Mouse (Mus musculus) liver, postnatal 0 days (tissue): ENCODE measurements at regions not wholly inside any gene's neighbourhood (a gene's known extent, or its start where the extent isn't known, plus 50 kb on each side); places are given as distances from the start of the nearest gene placed in this dataset.

Experiments used
- ATAC-seq: fragments of 200-750 bp; cut with Nextera tagmentation; 2 replicates; pipeline ENCODE4 v1.8.0; 2017; ENCODE audit warnings: mild to moderate bottlenecking, moderate library complexity
- DNase-seq: peaks from one replicate; pipeline ENCODE4 v3.0.0-alpha.2; 2016
- H3K27ac ChIP-seq: fragments of 300-500 bp; sonication (generic); 2 replicates; pipeline ENCODE4 v1.5.1; 2014; ENCODE audit warnings: antibody characterized with exemption, moderate library complexity, mild to moderate bottlenecking, low read depth
- H3K27me3 ChIP-seq: fragments of 300-500 bp; sonication (generic); 2 replicates; pipeline ENCODE4 v1.6.1; 2014; ENCODE audit warnings: low read length, control low read depth, mixed read lengths; ENCODE audit not compliant: insufficient read depth
- H3K36me3 ChIP-seq: fragments of 300-500 bp; sonication (generic); replicated peaks from 2 replicates; pipeline ENCODE4 v1.6.1; 2014; ENCODE audit warnings: mild to moderate bottlenecking, control low read depth, low read length, moderate library complexity, mixed read lengths; ENCODE audit not compliant: insufficient read depth
- H3K4me1 ChIP-seq: fragments of 300-500 bp; sonication (generic); 2 replicates; pipeline ENCODE4 v1.6.1; 2014; ENCODE audit warnings: antibody characterized with exemption, mild to moderate bottlenecking, control low read depth; ENCODE audit not compliant: insufficient read depth
- H3K4me2 ChIP-seq: fragments of 300-500 bp; sonication (generic); 2 replicates; pipeline ENCODE4 v1.6.1; 2014; ENCODE audit warnings: low read depth, mild to moderate bottlenecking, low read length, moderate library complexity, mixed read lengths
- H3K4me3 ChIP-seq: fragments of 300-500 bp; sonication (generic); 2 replicates; pipeline ENCODE4 v1.5.1; 2014; ENCODE audit warnings: low read depth, low read length
- H3K9ac ChIP-seq: fragments of 300-500 bp; sonication (generic); replicated peaks from 2 replicates; pipeline ENCODE4 v1.6.1; 2014; ENCODE audit warnings: mild to moderate bottlenecking, moderate library complexity
- H3K9me3 ChIP-seq: fragments of 300-500 bp; sonication (generic); 2 replicates; pipeline ENCODE4 v1.6.1; 2016; ENCODE audit warnings: mild to moderate bottlenecking, control low read depth, low read length, mixed read lengths
- CTCF ChIP-seq: sonication (generic); IDR thresholded peaks from 2 replicates; pipeline ENCODE4 v1.5.1; 2016; ENCODE audit warnings: antibody characterized with exemption, low read depth
- EP300 ChIP-seq: IDR thresholded peaks from 2 replicates; pipeline ENCODE4 v1.6.1; 2016; ENCODE audit warnings: antibody characterized with exemption, low read depth, mild to moderate bottlenecking
- WGBS: fragments of 180-500 bp; shearing (Covaris S2); extraction: QIAGEN DNeasy Blood & Tissue Kit; methylation state at CpG from one replicate; pipeline ENCODE4 v1.1.7; 2014; ENCODE audit not compliant: insufficient replicate concordance; 5-methylcytosine and 5-hydroxymethylcytosine counted together

DNA sequence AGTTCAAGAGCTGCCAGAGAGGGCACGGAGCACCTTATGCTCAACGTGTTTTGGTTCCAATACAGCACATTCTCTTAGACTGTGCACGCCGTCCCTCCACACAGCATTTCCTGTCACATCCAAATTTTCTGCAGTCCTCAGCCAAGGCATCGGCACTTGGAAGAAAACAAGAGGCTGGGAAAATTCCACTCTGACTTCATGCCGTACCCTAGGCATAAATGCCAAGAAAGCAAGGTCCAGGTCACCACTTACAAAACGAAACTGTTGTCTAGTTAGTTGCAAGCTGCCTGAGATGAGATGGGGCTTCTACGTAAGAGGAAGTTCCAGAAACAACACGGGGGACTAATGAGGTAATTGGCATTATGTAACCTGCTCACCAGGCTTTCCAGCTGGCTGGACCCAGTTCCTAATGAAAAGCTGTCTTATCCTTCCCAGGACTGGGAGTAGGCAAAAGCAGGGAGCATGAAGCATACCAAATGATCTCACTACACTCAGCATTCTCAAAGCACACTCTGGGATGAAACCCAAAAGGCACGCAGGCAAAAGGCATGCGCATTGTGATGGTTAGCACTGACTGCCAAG, 427.8 kb upstream of the Kif2a start:
- peak overlapping the region; percentile 15; the same call in 1 of the 2 replicates for H3K4me2 ChIP-seq
- no peak for ATAC-seq
- no peak overlapping the region for H3K9ac ChIP-seq
- H3K27me3 ChIP-seq: no peaks in the 10 kb centered on the region
- TF ChIP-seq CTCF (no peak), EP300 (no peak)
- WGBS: 56% methylated on average over 11 of the region's 11 CpGs
- no peaks in the 10 kb centered on the region for H3K4me1 ChIP-seq
- 0 out of 2 replicates have a peak overlapping the region, but pooled peaks have one; percentile 4 for H3K4me3 ChIP-seq
- no peak for DNase-seq
- H3K27ac ChIP-seq: no peak overlapping the region
- no peaks in the 10 kb centered on the region for H3K36me3 ChIP-seq
- no peaks in the 10 kb centered on the region for H3K9me3 ChIP-seq

DNA sequence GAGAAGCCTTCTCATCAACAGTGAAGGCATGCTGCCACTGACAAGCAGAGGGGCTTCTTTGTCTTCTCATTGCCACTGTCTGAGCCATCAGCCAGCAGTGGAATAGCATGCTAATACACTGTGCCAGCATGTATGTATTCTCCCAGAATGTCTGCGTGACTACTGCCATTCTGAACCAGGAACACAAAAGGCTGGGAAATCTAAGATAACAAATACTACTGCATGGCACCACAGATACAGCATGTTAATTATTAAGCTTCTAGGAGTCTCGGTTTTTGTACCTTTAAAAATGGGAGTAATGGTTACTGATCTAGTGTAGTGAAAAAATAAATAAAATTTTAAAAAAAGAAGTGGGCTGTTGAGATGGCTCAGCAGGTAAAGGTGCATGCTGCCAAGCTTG, 425.9 kb upstream of the Kif2a start:
- Histone ChIP-seq H3K9me3 (no peaks in the 10 kb centered on the region), H3K4me1 (no peaks in the 10 kb centered on the region), H3K27ac (no peak overlapping the region), H3K9ac (no peak overlapping the region), H3K4me3 (no peak overlapping the region), H3K4me2 (no peak overlapping the region), H3K27me3 (no peaks in the 10 kb centered on the region), H3K36me3 (no peaks in the 10 kb centered on the region)
- ATAC-seq (no peak), DNase-seq (no peak)
- WGBS: 42% methylated on average over 2 of the region's 2 CpGs
- TF ChIP-seq EP300: no peak
- no peak for TF ChIP-seq CTCF

DNA sequence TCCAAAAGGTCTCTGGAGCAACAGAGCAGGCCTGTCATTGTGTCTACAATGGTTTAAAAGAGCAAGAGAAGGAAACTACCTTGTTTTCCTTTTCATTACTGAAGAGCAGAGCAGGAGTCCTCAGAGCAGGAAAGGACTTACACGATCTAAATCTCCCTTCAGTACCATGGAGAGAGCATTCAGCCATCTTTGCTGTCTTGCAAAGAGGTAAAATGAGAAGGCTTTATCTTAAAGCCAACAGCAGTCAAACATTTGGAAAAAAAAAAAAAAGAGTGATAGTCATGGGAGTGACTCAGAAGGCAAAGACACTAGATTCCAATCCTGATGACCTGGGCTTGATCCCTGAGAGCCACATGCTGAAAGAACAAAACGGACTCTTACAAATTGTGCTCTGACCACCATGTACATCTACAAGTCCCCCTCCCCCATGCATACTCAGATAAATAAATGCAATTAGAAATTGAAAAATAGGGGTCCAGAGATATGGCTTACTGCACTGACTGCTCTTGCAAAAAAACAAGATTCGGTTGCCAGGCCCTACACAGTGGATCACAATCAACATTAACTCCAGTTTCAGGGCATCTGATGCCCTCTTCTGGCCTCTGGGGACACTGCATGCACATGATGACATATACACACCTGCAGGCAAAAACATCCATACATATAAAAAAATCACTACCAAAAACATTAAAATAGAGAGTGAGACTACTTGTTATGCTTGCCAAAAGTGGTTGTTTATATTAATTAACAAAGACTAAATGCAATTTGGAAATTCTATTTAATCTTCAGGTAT, 397.6 kb upstream of the Kif2a start:
- H3K4me3 ChIP-seq: no peak overlapping the region
- H3K9ac ChIP-seq: no peak overlapping the region
- no peaks in the 10 kb centered on the region for H3K36me3 ChIP-seq
- H3K9me3 ChIP-seq: no peaks in the 10 kb centered on the region
- DNase-seq (no peak), ATAC-seq (no peak)
- H3K4me1 ChIP-seq: no peaks in the 10 kb centered on the region
- H3K4me2 ChIP-seq: no peak overlapping the region
- WGBS: 52% methylated on average over 3 of the region's 3 CpGs
- TF ChIP-seq EP300 (no peak), CTCF (no peak)
- no peak overlapping the region for H3K27ac ChIP-seq
- H3K27me3 ChIP-seq: no peaks in the 10 kb centered on the region

DNA sequence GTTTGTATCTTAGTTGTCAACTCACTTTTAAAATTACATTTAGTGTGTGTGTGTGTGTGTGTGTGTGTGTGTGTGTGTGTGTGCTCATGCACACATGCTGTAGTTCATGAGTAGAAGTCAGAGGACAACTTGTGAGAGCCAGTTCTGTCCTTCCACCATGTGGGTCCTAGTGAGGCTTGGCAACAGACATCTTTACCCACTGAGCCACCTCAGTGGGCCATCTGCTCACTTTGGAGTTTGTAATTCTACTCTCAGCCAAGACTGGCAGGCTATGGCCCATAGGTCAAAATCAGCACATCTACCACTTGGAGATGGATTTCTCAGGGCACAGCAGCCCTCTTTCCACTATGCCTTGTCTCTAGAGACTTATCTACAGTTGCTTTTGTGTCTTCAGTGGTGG, 388.3 kb upstream of the Kif2a start:
- Histone ChIP-seq H3K27me3 (no peaks in the 10 kb centered on the region), H3K4me2 (no peak overlapping the region), H3K36me3 (no peaks in the 10 kb centered on the region), H3K4me1 (no peaks in the 10 kb centered on the region), H3K9ac (no peak overlapping the region), H3K4me3 (no peak overlapping the region), H3K27ac (no peak overlapping the region), H3K9me3 (no peaks in the 10 kb centered on the region)
- TF ChIP-seq EP300 (no peak), CTCF (no peak)
- DNase-seq (no peak), ATAC-seq (no peak)

DNA sequence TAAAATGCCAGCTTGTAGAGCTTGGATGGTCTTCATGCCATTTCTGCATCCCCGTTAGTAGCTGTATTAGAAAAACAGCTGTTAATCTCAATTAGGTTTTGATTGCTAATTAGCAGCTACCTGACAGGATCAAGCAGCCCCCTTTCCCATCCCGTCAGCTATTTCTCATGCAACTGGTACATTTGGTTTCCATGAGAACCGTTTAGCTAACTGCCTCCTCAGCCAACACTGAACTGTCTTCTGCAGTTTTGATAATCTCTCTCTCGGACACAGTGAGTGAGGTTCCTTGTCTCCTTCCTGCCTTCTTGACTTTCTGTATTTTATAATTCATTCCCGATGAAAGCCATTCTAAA, 385.7 kb upstream of the Kif2a start:
- no peaks in the 10 kb centered on the region for H3K4me1 ChIP-seq
- TF ChIP-seq CTCF (no peak), EP300 (no peak)
- H3K4me2 ChIP-seq: no peak overlapping the region
- no peak for DNase-seq
- H3K4me3 ChIP-seq: no peak overlapping the region
- 63% methylated on average over 5 of the region's 5 CpGs for WGBS
- no peaks in the 10 kb centered on the region for H3K9me3 ChIP-seq
- H3K27me3 ChIP-seq: no peaks in the 10 kb centered on the region
- H3K36me3 ChIP-seq: no peaks in the 10 kb centered on the region
- no peak overlapping the region for H3K9ac ChIP-seq
- H3K27ac ChIP-seq: no peak overlapping the region
- no peak for ATAC-seq

DNA sequence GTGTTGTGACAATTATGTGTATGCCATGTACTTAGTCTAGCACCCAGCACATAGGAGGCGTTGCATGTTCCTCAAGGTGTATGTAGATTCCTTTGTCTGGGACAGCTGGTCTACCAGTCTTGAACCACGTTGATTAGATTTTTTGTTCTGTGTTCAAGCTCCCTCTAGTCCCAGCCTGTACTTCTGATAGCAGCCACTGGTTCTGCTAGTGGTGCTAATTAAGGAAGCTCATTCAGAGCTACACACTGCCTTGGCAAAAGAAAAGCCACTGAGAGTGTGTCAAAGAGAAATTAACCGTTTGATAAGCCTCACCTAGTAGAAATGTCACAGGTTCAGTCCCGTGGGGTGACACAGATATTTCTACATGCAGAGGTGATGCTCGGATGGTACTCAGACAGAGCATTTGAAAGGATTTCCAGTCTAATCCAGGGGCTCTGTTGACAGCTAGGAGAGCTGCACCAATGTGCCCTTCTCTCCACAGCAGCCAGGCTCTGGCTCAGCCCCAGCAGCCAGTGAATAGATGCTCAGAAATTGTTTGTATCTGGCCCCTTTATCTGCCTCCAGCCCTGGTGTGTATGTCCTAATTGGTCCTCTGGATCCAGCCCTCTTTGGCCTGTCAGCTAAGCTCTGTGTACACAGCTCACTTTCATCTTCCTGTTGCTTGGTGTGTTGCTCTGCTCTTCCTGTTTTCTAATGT, 385.2 kb upstream of the Kif2a start:
- Histone ChIP-seq H3K36me3 (no peaks in the 10 kb centered on the region), H3K27me3 (no peaks in the 10 kb centered on the region), H3K9me3 (no peaks in the 10 kb centered on the region), H3K27ac (no peak overlapping the region), H3K4me3 (no peak overlapping the region), H3K9ac (no peak overlapping the region), H3K4me1 (no peaks in the 10 kb centered on the region), H3K4me2 (no peak overlapping the region)
- 67% methylated on average over 5 of the region's 5 CpGs for whole genome bisulfite sequencing
- TF ChIP-seq EP300 (no peak), CTCF (no peak)
- ATAC-seq: no peak
- no peak for DNase-seq
